Mouse (Mus musculus) erythroblast, adult 5-6 weeks (primary cell): ENCODE measurements around the gene Dnah11. TPM values are rescaled to one million over a fixed set of nuclear protein-coding genes. Genes with fewer than 3 reads are reported as not detected.

ENCODE experiments used
- ATAC-seq: replicated peaks from 2 replicates; pipeline ENCODE4 v1.8.0; 2016; ENCODE audit warnings: moderate number of reproducible peaks, mild to moderate bottlenecking, moderate TSS enrichment, inconsistent platforms; ENCODE audit not compliant: poor library complexity, low FRiP score, severe bottlenecking
- total RNA-seq, 2 experiments: library from RNA; stranded (forward) in 1 of 2; stranded (reverse) in 1 of 2; fragments of 150-400 nt in 1 of 2; fragments of 200-764, 138-1000 nt in 1 of 2; gene quantifications; 2 replicates each; pipeline versions ENCODE4 v1.2.3 to v1.2.4; 2015 to 2017; ENCODE audit warnings: low replicate concordance in 2 of 2

The Dnah11 gene
- total RNA-seq (2015; ENCODE audit: low replicate concordance) (not detected in 2 replicates), total RNA-seq (2017; ENCODE audit: low replicate concordance) (0.14 TPM in 1 of 2 replicates, not detected in the other)

- peak; percentile 90 for ATAC-seq
These were observed at the start of gene Dnah11 for GRCm38 (mm10) chr12:118198386-118199093. Gene Dnah11 (minus strand): TSS chr12:118199043.

DNA sequence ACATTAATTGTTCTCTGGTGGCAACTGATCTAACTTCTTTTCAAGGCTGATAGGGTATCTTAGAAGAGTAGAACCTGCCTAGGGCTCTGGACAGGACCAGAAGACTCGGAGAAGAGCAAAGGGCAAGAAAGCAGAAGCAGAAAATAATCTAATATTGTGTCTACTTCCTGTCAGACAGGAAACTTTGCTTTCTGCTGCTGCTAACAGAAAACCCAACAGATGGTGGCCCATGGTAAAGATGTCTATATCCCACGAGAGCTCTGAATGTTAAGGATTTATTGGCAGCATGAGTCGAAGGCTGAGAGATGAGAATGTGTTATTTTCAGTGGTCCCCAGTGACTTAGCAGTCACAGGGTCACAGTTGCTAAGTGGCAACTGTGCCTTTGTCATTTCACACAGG lies 22.3 kb upstream of the Dnah11 start:
- ATAC-seq: no peak

DNA sequence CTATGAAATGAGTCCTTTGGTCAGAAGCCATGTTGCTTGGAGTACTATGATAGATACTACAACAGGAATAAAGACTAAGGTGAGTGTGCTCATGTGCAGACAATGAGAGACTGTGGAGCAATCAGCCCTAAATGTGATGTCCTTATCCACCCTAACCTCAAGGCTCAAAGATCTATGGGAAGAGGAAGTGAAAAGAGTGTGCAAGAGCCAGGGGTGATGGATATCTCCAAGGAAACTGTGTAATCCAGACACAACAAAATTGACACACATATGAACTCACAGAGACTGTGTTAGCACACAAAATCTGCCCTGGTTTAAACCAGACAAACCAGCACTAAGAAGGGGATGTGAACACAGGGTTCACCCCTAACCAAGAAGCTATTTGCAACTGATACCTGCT lies 21.2 kb upstream of the Dnah11 start:
- no peak for ATAC-seq

GRCm38 (mm10) chr12:118212163-118212562 lies 13.3 kb upstream of the Dnah11 start:
- no peak for ATAC-seq

DNA sequence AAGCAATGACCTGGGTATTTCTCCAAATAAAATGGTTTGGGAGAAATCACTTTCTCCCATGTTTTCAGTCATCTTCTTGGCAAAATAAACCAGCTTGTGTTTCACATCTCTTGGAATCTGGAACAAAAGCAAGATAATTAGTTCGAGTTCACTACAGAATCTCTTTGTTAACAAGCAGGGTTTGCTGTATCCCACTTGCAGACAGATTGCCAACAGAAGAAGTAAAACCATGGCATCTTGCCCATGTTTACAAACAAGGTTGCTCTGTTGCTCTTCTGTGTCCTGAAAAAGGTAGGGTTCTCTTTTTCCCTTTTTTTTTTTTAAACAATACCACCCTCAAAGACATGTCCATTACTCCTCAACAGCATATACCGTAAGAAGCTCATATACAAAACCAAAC lies 2.3 kb downstream of the Dnah11 start:
- no peak for ATAC-seq

DNA sequence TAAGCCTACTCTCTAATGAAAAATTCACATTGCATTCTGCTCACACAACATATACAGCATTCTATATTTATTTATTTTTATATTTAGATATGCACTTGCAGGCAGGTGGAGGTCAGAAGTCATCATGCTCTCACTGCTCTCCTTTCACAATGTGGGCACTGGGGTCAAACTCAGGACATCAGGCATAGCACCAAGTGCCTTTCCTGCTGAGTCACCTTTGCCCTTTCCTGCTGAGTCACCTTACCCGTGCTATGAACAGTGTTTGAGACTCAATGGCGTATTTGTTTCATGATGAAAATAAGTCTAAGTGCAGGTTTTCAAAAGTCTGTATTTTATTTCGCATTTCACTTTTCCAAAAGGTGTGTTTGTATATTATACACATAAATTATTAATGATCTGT lies 9.3 kb downstream of the Dnah11 start:
- peak; percentile 73; the same call in 1 of the 2 replicates for ATAC-seq

DNA sequence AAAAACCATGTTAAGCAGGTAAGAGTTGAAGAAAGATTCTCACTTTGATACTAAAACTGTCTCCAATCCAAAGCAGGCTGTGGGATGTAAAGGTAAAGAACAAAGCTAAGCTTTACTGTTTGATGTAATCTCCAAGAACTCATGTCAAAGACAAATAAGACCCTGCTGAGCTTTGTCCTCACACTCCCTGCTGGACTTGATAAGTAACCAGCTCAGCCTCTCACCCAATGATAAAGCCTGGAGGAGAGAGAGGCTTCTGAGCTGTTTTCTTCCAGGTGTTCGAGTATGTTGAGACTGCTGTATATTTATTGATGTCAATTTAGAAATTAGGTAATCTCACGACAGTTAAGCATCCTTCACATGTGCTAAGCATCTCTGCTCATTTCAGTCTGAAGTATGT lies 11.2 kb downstream of the Dnah11 start:
- ATAC-seq: no peak

- ATAC-seq: no peak
These were observed 11.9 kb downstream of the Dnah11 start for GRCm38 (mm10) chr12:118186881-118187489.

DNA sequence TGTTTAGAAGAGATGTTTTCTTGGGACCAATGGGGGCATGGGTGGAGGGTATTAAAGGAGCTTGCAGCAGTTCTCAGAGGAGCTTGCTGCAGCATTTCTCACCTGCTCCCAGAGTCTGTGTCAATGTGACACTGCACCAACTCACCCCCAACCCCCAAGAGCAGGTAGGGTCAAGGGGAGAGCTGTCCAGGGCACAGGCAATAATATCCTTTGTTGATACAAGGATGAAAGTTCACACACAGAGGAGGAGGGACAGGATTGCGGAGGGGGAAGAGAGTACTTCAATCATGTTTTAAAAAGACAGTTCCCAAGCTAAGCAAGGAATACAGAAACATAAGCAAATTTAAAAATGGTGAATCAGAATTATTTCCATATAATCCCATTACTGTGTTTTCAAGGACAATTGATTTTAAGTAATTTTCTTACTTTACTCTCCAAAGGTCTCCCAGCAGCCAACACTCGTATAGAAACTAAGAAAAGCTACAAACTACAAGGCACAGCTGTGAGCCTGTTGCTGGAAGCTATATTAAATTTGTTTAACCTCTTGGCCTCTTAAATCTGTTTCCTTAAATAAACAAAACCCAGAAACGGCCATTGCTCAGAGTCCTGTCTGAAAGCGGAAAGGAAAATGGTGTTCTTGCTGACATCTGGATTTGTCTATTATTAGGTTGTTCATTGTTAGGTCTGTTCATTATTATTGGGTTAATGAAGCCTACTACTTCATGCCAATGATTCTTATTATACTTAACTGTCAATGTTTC lies 12.5 kb downstream of the Dnah11 start:
- no peak for ATAC-seq

DNA sequence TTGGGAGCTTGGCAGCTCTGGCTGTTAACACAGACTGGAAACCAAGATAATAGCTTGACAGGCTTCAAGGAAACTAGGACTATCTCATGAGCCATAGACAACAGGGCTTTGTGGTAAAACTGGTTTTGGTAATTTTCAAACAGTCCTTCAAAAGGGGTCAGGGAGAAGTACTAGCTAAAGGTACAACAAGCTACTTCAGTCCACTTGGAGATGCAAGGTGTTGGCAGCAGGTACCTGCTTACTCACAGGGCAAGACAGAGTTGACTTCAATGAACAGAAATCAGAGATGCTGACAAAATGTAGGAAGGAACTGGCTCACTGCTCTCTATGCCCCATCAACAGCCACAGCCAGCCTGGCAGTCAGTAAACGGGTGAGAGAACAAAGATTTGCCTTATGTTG lies 14.1 kb downstream of the Dnah11 start:
- ATAC-seq: no peak

DNA sequence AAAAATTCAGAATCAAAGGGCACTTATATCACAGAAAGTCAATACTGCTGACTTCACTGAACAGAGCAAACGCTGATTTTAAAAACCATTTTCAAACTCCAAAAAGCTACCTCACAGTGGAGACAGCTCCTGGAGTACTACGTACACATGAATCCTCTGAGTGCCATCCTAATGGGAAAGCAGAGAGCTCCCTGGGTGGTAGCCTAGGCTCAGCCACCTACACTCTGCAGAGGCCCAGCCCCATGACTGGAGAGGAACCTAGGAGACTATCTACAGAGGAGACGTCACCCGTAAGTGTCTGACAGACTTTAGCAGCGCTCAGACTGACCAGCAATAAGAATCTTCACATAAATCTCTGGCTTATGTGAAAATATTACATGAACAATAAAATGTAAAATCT lies 21.1 kb downstream of the Dnah11 start:
- no peak for ATAC-seq

GRCm38 (mm10) chr12:118164785-118165184 lies 34.1 kb downstream of the Dnah11 start:
- no peak for ATAC-seq

- ATAC-seq: no peak
These were observed 41.9 kb downstream of the Dnah11 start for GRCm38 (mm10) chr12:118156986-118157385.

- ATAC-seq: no peak
These were observed 51.3 kb downstream of the Dnah11 start for GRCm38 (mm10) chr12:118147521-118148033.

DNA sequence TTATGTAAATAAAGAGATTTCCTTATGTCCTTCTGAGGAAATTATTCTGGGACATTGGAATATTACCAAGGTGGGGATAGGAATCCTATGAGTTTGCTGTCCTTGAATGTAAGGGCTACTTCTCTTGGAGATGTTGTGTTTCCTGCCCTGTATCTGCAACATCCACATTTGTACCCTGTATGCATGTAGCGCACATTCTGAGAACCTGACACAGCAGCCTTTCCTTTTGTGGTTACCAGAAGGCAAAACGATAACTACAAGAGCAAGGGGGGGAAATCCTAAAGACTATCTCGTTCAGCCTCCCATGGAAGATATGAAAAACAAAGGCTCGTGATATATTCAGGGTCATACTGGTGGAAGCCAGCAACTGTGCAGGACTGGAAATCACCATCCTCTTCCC lies 70.7 kb downstream of the Dnah11 start:
- no peak for ATAC-seq

DNA sequence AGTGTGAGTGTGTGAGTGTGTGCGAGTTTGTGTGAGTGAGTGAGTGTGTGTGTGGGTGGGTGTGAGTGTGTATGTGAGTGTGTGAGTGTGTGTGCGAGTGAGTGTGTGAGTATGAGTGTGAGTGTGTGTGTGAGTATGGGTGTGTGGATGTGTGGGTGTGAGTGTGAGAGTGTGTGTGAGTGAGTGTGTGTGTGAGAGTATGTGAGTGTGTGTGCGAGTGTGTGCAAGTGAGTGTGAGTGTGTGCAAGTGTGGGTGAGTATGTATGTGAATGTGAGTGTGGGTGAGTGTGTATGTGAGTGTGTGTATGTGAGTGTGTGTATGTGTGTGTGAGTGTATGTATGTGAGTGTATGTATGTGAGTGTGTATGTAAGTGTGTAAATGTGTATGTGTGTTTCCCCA lies 79.2 kb downstream of the Dnah11 start:
- no peak for ATAC-seq

- no peak for ATAC-seq
These were observed 86.2 kb downstream of the Dnah11 start for GRCm38 (mm10) chr12:118112599-118112998.

DNA sequence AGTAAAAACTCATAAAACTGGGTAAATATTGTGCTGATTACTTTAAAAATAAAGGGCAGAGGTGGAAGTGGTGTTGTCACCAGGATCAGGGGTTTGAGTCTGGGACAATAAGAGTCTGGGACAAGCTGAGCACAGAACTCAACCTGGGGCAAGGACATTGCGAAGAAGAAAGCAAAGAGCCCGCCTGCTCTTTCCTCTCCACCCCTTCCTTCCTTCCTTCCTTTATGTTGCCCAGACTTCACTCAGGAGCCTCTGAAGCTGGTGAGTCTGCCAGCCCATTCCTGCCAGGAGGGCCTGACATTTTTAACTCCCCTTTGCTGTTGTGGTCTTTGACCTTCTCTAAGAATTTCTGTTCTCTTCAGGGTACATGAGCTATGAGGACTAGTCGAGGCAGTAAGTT lies 86.9 kb downstream of the Dnah11 start:
- no peak for ATAC-seq

DNA sequence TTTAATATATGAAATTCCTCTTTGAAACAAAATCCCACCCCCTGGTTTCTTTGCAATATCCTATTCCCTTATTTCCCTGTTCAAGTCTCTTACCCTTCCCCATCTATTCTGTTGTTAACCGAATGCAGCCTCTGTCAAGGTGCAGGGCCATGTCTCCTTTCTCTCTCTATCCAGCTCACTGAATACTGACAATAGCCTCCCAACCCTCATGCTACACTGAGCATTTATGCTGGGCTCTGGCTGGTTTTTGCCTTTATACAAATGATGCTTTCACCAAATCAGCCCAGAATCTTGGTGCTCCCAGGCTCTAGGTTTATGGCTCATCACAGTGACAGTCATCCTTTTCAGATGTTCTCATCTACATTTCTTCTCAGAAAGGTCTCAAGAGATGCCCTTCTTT lies 91.1 kb downstream of the Dnah11 start:
- no peak for ATAC-seq

- no peak for ATAC-seq
These were observed 94.3 kb downstream of the Dnah11 start for GRCm38 (mm10) chr12:118104520-118104919.

DNA sequence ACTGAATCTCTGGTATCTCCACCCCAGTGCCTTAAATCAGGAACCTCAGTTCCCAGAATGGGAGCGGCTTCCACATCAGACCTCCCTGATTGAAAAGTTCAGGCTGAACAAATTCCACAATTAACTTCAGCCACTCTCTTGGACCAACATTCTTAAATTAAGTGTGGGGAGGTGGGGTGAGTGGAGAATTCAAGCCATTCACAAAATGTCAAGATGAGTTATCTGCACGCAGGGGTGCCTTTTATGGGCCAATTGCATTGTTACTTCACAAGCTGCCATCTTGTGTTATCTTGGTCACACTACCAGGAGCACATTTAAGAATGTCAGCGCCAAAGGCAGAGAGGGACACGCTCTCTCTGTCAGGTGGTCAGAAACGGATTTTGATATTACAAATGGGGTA lies 99.1 kb downstream of the Dnah11 start:
- no peak for ATAC-seq
